Mouse (Mus musculus) embryonic facial prominence, embryonic 10.5 days (tissue): ENCODE data around the gene Ntn5. TPM values are rescaled to one million over a fixed set of nuclear protein-coding genes. Genes with fewer than 3 reads are reported as not detected.

ENCODE experiments used
- DNase-seq: peaks from one replicate; pipeline ENCODE4 v3.0.0-alpha.2; 2017; ENCODE audit warnings: low spot score
- H3K27ac ChIP-seq: fragments of 300-500 bp; sonication (generic); replicated peaks from 2 replicates; pipeline ENCODE4 v1.5.1; 2016; ENCODE audit warnings: mild to moderate bottlenecking
- H3K27me3 ChIP-seq: fragments of 300-500 bp; sonication (generic); replicated peaks from 2 replicates; pipeline ENCODE4 v1.6.1; 2016; ENCODE audit warnings: low read depth, mild to moderate bottlenecking; ENCODE audit not compliant: poor library complexity, severe bottlenecking
- H3K36me3 ChIP-seq: fragments of 300-500 bp; sonication (generic); replicated peaks from 2 replicates; pipeline ENCODE4 v1.6.1; 2016; ENCODE audit warnings: mild to moderate bottlenecking, moderate library complexity
- H3K4me1 ChIP-seq: fragments of 300-500 bp; sonication (generic); 2 replicates; pipeline ENCODE4 v1.6.1; 2016
- H3K4me3 ChIP-seq: fragments of 300-500 bp; sonication (generic); 2 replicates; pipeline ENCODE4 v1.5.1; 2016; ENCODE audit warnings: mild to moderate bottlenecking, moderate library complexity
- H3K9me3 ChIP-seq: fragments of 300-500 bp; sonication (generic); 2 replicates; pipeline ENCODE4 v1.6.1; 2016; ENCODE audit warnings: mild to moderate bottlenecking
- WGBS: fragments of 180-500 bp; shearing (Covaris S2); methylation state at CpG from one replicate; pipeline ENCODE4 v1.1.7; 2016; 5-methylcytosine and 5-hydroxymethylcytosine counted together
- polyA plus RNA-seq: library from polyadenylated mRNA; unstranded; fragments of >200 nt; fragmentation: Nextera tagmentation; extraction: Ambion mirVana; gene quantifications from 2 replicates; pipeline ENCODE4 v1.2.1, GENCODE M21; 2016

The Ntn5 gene
- polyA plus RNA-seq, 1 experiment from 2014 or later: 0.42 TPM

DNA sequence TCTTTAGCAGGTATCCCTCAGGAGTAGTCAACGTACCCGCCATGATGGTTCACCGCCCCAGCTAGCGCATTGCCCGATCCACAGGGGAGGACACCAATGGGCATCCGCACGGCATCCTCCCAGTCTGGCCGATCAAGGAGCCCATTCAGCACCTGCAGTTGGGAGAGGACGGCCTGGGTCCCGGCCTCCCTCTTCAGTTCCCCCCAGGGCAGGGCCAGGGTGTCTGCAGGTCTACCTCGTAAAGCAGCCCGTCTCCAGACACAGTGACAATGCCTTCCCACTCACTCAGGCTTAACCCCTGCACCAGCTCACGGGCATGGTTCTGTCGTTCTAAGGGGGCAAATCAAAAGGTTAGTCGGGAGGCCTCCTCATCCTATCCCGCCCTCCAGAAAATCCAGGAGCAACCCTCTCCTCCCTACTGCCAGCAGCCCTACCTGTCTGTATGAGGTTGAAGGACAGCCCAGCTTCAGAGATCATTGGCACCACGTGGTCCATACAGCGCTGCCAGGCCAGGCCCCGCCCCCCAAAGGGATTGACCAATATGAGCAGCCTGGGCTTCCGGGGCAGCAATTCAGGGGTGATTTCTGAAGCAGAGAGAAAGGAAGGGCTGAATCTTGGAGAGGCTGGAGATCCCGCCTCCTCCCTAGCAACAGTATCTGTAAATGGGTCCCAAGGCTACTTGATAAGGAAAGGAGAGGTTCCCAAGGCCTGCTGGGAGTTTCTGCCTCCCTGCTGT is 28.4 kb downstream of the Ntn5 start:
- H3K4me1 ChIP-seq: peaks cover 74% of the 10 kb centered on the region

DNA sequence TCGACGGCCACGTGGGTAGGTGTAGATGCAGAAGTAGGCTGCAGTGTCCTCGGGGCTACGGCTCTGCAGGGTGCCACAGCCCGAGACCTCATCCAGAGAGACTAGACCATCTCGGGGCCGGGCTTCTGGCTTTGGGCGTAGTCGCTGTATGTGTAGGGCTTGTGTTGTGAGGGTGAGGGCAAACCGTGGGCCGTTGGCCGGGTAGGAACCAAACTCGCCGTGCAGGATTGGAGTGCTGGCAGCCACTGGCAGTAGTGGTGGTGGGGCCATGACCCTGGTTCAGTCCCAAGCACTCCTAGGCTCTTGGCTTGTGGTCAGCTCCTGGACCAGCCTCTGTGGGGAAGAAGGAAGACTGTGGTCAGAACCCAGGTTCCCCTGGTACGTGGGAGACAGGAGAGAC is 29.6 kb downstream of the Ntn5 start:
- WGBS: 89% methylated on average over 16 of the region's 16 CpGs
- DNase-seq: no peak
- Histone ChIP-seq H3K9me3 (no peaks in the 10 kb centered on the region), H3K27ac (no peak overlapping the region), H3K4me3 (peak overlapping the region; percentile 70), H3K36me3 (peaks cover 52% of the 10 kb centered on the region), H3K4me1 (peaks cover 62% of the 10 kb centered on the region), H3K27me3 (no peaks in the 10 kb centered on the region)

More for the DNA sequence above, 28.4 kb downstream of the Ntn5 start:
- DNase-seq: no peak
- peaks cover 52% of the 10 kb centered on the region for H3K36me3 ChIP-seq
- no peaks in the 10 kb centered on the region for H3K27me3 ChIP-seq
- 89% methylated on average over 21 of the region's 21 CpGs for WGBS
- H3K27ac ChIP-seq: no peak overlapping the region
- peak overlapping the region; percentile 14; the same call in 1 of the 2 replicates for H3K4me3 ChIP-seq
- H3K9me3 ChIP-seq: no peaks in the 10 kb centered on the region

DNA sequence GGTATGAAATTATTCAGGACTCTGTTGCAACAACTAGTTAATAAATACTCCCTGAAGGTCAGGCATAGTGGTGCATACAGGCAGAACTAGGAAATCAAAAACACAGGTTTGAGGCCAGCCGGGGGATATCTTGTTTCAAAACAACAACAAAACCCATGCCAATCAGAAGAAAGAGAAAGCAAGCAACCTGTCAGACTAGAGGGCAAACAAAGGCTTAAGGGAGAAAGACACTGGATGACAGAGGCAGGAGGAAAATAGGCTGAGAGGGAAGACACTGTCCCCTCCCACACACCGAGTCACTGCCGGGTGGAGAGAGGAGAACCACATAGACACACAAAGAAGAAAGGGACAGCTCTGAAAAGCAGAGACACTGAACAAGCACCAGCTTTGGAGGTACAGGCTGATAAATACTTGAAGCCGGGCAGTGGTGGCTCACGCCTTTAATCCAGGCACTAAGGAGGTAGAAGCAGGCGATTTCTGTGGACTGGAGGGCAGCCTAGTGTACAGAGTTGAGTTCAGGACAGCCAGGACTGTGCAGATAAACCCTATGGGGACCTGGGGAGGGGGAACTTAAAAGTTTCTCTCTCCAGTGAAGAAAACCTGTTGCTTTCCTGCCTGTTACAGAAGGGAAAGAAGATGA is 30.2 kb downstream of the Ntn5 start:
- H3K4me1 ChIP-seq: peaks cover 59% of the 10 kb centered on the region
- H3K27me3 ChIP-seq: no peaks in the 10 kb centered on the region
- H3K4me3 ChIP-seq: peak overlapping the region; percentile 70
- 83% methylated on average over 6 of the region's 6 CpGs for WGBS
- H3K36me3 ChIP-seq: peaks cover 56% of the 10 kb centered on the region
- no peak for DNase-seq
- no peaks in the 10 kb centered on the region for H3K9me3 ChIP-seq
- H3K27ac ChIP-seq: peak overlapping the region; percentile 90

DNA sequence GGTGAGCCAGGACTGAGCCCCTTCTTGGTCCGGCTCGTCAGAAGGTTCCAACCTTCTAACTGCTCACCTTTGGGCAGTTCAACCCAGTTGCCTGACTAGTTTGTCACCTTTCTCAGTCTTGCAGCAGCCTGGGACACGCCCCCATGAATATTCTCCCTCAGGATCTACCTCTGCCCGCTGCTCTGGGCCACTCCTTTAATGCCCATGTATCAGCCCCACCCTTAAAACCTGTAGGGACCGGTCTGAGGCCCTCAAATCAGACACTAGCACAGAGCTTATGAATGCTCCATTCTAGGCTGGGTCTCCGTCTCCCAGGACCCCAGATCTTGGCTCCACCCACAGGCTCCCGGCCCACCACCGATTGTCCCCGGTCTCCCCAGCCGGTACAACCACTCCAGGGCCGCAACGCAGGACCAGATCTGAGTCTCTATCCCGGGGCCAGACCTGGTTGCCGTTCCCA is 30.8 kb downstream of the Ntn5 start:
- Histone ChIP-seq H3K36me3 (peaks cover 58% of the 10 kb centered on the region), H3K4me3 (peak overlapping the region; percentile 70), H3K27ac (peak overlapping the region; percentile 90), H3K27me3 (no peaks in the 10 kb centered on the region), H3K9me3 (no peaks in the 10 kb centered on the region), H3K4me1 (peaks cover 59% of the 10 kb centered on the region)
- DNase-seq: no peak
- WGBS: 11% methylated on average over 14 of the region's 14 CpGs

DNA sequence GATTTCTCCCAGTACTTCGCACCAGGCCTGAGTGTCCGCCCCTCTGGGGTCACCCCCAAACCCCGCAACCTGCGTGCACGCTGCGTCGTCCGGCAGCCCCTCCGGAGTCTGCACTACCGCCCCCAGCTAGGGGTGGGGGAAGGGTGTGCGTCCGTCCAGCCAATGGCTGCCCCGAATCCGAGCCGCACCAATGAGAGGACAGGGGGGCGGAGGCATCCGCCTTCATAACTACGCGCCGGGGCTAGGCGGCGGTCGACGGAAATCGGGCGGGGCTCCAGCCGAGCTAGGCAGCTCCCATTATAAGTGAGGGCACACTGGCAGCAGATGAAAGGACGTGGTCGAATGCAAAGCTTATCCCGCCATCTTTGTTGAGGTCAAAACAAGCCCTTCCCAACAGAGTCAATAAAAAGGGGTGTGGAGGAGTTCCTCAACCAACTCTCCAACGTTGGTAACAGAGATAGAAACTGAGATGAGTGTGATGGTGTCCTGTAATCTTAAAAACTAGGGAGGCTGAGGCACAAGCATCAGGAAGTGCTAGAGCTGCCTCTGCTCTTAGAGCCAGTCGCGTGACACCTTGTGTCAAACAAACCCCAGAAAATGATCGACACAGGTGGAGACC is 31.4 kb downstream of the Ntn5 start, which contains the start of gene Rpl18:
Gene Rpl18 (plus strand): TSS at position 368 of the 619 bp plus-strand sequence.
- Histone ChIP-seq H3K36me3 (peaks cover 58% of the 10 kb centered on the region), H3K4me1 (peaks cover 59% of the 10 kb centered on the region)
- WGBS: 7% methylated on average over 34 of the region's 34 CpGs

DNA sequence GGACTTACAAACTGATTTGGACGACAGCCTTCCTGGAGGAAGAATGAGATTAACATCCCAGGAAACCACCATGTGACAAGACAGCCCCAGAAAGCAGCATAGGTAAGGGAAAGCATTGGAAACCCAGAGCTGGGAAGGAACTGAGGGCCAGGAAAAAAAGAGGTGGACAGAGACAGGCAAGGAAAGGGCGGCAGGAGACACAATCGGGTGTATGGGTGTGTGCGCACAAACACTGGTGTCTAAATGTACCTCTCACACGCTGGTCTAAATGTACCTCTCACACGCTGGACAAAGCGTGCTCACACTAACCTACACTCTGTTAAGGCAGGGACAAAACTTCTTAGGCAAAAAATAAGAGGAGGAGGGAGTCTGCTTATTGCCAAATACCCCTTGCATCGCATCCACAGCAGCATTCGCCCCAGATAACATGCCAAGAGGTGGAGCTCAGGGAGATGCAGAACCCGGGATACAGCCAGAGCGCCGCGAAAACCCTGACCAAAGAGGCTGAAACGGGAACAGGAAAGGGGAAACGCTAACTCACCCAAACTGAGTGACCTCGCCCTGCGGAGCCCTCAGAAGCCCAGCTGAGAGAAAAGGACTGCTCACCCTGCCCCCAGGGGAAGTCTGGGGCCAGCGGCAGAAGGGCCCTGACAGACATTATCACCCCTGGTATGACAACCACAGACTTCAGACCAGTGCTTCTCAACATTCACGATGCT is 32.1 kb downstream of the Ntn5 start:
- Histone ChIP-seq H3K27me3 (no peaks in the 10 kb centered on the region), H3K9me3 (no peaks in the 10 kb centered on the region), H3K4me1 (peaks cover 60% of the 10 kb centered on the region), H3K27ac (peak overlapping the region; percentile 90), H3K36me3 (peaks cover 58% of the 10 kb centered on the region), H3K4me3 (peak overlapping the region; percentile 70)
- 84% methylated on average over 19 of the region's 19 CpGs for WGBS
- no peak for DNase-seq

More for the DNA sequence above, 31.4 kb downstream of the Ntn5 start, which contains the start of gene Rpl18:
- H3K4me3 ChIP-seq: peak within 1 kb of the TSS; percentile 70
- H3K9me3 ChIP-seq: no peaks in the 10 kb centered on the region
- DNase-seq: peak; percentile 98
- H3K27me3 ChIP-seq: no peaks in the 10 kb centered on the region
- H3K27ac ChIP-seq: peak within 1 kb of the TSS; percentile 90

DNA sequence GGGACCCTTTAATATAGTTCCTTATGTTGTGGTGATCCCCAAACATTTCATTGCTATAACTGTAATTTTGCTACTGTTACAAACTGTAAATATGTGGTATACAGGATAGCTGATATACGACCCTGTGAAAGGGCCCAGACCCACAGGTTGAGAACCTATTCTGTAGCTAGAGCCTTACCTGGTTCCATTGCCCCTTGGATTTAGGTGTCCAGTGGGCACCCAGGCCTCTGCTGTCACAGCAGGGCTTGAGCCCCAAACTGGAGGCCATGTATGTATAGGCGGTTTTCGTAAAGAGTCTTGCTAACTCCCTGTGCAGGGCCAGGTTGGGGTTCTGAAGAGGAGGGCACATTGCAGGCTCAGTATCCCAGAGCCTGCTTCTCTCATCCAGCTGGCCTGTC is 32.6 kb downstream of the Ntn5 start:
- no peak for DNase-seq
- Histone ChIP-seq H3K36me3 (peaks cover 58% of the 10 kb centered on the region), H3K4me3 (peak overlapping the region; percentile 70), H3K27ac (no peak overlapping the region), H3K27me3 (no peaks in the 10 kb centered on the region), H3K4me1 (peaks cover 64% of the 10 kb centered on the region), H3K9me3 (no peaks in the 10 kb centered on the region)
- 89% methylated on average over 3 of the region's 3 CpGs for WGBS

DNA sequence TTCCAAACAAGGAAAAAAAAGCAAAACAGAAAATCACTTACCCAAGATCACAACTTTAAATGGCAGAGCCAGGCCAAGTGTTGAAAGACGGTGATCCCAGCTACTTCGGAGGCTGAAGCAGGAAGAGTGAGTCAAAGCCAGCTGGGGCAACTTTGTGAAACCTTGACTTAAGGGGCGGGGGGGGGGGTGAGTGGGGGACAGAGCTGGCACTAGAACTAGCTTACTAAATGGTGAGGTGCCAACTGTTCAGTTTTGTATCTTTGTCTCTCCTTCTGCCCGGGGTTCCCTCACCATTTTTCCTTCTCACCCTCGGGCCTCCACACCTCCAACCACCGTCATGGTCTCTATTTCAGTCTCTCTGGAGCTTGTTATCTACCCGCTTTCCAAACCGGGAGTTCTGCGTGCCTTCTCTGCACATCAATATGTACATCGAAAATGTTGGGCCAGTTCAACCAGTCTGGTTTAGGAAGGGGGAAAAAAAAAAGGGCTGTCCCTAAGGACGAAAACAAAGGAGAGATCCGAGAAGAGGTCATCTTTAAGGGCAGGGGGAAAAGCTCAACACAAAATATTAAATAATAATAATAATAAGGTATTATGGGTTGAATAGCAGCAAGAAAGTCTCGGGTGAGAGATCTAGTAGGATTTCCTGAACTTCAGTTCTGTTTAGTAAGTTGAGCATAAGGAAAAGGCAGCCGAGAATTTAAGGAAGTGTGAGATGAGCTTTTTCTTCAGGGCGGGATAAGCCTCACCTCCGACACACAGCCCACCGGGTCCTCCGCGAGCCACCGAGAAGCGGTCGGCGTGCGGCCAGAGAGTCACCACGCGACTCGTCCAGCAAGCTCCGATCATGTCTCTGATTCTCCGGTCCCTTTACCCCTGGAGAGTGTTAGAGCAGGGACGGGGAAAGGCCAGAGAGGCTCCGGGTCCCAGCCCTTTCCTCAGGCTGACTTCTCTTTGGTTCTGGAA is 33.4 kb downstream of the Ntn5 start:
- Histone ChIP-seq H3K27ac (peak overlapping the region; percentile 93), H3K4me1 (peaks cover 64% of the 10 kb centered on the region), H3K27me3 (no peaks in the 10 kb centered on the region), H3K4me3 (peak overlapping the region; percentile 70), H3K9me3 (no peaks in the 10 kb centered on the region), H3K36me3 (peaks cover 58% of the 10 kb centered on the region)
- 11% methylated on average over 31 of the region's 31 CpGs for WGBS
- DNase-seq: no peak

DNA sequence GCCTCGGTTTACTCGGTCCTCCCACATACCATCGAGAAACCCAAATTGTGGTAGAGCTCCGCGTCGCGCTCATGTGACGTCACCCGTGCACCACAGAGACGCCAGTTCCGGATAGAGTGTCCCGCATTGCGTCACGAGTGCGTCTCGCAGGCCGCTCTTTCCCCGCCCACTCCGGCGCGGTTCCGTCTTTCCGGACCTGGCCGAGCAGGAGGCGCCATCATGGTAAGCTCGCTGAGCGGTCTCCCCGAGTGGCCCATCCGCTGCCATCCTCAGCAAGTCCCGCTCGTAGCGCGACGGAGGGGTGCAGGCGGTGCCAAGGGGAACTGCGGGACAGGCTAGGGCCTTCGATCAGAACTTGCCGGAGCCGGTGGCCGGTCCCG is 34.1 kb downstream of the Ntn5 start, which contains the start of gene Sphk2:
Gene Sphk2 (minus strand): TSS at position 85 of the 380 bp plus-strand sequence.
- peaks cover 64% of the 10 kb centered on the region for H3K4me1 ChIP-seq
- peak within 1 kb of the TSS; percentile 93 for H3K27ac ChIP-seq
- H3K27me3 ChIP-seq: no peaks in the 10 kb centered on the region
- H3K9me3 ChIP-seq: no peaks in the 10 kb centered on the region
- peak within 1 kb of the TSS; percentile 70 for H3K4me3 ChIP-seq
- peak; percentile 98 for DNase-seq
- under 1% methylated on average over 41 of the region's 41 CpGs for WGBS
- peaks cover 58% of the 10 kb centered on the region for H3K36me3 ChIP-seq

DNA sequence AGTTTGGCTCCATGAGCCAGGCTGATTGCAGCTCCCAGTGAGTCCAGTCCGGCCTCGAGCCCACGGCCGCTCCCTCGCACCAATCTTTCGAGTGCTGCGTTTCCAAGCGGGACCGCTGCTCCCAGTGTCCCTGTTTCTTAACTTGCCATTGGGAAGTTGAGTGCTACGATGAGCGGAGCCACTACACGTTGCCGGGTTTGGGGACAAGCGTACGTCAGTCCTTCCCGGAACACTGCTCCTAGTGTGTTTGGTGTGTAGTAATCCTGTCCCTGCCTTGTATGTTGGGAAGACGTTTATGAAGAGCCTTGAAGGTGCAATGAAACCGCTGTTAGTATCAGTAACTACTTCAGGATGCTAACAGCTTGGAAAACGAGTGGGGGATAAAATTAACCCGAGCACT is 34.5 kb downstream of the Ntn5 start:
- under 1% methylated on average over 20 of the region's 20 CpGs for WGBS
- peak overlapping the region; percentile 70 for H3K4me3 ChIP-seq
- H3K4me1 ChIP-seq: peaks cover 64% of the 10 kb centered on the region
- peak overlapping the region; percentile 93 for H3K27ac ChIP-seq
- H3K36me3 ChIP-seq: peaks cover 58% of the 10 kb centered on the region
- no peak for DNase-seq
- no peaks in the 10 kb centered on the region for H3K9me3 ChIP-seq
- no peaks in the 10 kb centered on the region for H3K27me3 ChIP-seq

DNA sequence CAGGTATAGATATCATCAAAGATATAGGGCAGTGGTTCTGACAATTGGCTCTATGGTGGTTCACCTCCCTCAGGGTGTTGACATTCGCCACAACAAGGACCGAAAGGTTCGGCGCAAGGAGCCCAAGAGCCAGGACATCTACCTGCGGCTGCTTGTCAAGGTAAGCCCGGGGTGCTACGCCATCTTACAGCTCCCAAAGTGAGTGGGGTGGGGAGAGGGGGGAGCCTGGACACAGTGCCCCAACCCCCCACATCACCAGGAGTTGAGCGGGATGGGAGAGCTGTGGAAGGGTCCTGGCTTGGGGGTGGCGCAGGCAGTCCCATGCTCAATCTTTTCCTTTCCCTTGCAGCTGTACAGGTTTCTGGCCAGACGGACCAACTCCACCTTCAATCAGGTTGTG is 35.4 kb downstream of the Ntn5 start:
- Histone ChIP-seq H3K27ac (peak overlapping the region; percentile 93), H3K4me3 (peak overlapping the region; percentile 70), H3K9me3 (no peaks in the 10 kb centered on the region), H3K4me1 (peaks cover 55% of the 10 kb centered on the region), H3K27me3 (no peaks in the 10 kb centered on the region), H3K36me3 (peaks cover 58% of the 10 kb centered on the region)
- 79% methylated on average over 10 of the region's 10 CpGs for WGBS
- DNase-seq: no peak
